ENCODE assay signal across 10 mouse cellular contexts in genomic region chr2:166476953-166477352, GRCm38 (mm10).
"Had no signal": no experiment of that assay in that cellular context is flagged by ENCODE, and none has a peak within 500 bp of the region (broad histone marks: within the 10 kb centered on the region; RNA-seq: fewer than 3 reads in every experiment).

No protein-coding gene starts in this region.

- H3K4me1 ChIP-seq: liver, embryonic 13.5 days had no signal

- H3K9ac ChIP-seq: liver, embryonic 13.5 days; lung, embryonic 14.5 days had no signal

- H3K27ac ChIP-seq: liver, embryonic 13.5 days had no signal

- DNase-seq: kidney, adult 18-20 months; kidney, adult 9 months; kidney, postnatal 14 days; kidney, postnatal 4 days; liver, embryonic 13.5 days; lung, embryonic 14.5 days; lung, postnatal 36 days; midbrain, embryonic 14.5 days; thymus, adult 18-20 months; thymus, postnatal 36 days had no signal

- H3K36me3 ChIP-seq: liver, embryonic 13.5 days had no signal

- H3K4me3 ChIP-seq: liver, embryonic 13.5 days had no signal

- H3K27me3 ChIP-seq: liver, embryonic 13.5 days had no signal
